Mouse (Mus musculus): ENCODE data around the gene Acsf2.
"Not testable (repeated sequence)": the region's sequence is repeated elsewhere in the genome, so short reads cannot be mapped to it uniquely, and the experiment has no call there.

The Acsf2 gene

DNA sequence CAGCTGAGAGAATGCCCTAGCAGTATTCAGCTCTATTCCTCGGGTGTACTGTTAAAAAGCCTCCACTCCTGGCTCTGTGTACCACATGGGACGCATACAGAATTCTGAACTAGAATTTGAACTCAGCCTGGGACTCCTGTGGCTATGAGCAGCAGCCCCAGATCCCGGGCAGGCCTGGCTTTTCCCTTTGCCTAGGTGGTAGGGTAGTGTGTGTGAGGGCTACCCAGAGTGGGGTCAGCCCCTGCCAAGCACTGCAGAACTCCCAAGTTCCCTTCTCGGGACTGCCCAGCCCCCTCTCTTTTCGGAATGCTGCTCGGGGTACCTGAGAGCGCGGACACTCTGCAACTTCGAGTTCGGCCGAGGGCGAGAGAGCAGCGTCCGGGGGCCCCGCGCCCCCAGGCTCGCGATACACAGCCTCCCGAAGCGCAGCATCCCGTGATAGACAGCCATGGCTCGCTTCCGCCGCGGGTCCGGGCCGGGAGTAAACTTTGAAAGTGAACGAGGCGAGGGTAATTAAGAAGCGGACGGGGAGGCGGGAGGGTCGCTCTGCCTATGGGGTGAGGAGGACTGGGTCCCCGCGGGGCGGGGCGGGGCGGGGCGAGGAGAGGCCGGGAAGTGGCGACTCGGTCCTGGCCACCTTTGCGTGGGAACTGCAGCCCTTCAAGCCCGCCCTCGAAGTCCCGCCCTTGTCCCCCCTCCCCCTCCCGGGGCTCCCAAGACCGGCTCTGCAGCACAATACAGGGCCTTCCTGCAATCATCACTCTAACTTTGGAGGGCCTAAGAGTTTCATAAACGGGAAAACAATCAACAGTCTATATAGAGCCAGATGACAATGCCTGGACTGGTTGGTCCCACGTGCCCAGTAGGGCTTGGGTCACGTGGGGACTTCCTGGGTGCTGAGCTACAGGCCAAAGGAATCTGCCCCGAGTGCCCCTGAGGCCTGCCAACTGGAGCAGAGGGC, at the start of gene Acsf2:
Gene Acsf2, minus strand, starts transcription at position 551 of the 961 bp plus-strand sequence.
- in situ Hi-C loops (cut with MboI, MseI), result no loop called here

GRCm38 (mm10) chr11:94651241-94651640, 49.6 kb upstream of the Acsf2 start:
- in situ Hi-C loops (cut with MboI, MseI), result not testable (repeated sequence)

GRCm38 (mm10) chr11:94646457-94646856, 44.8 kb upstream of the Acsf2 start:
- in situ Hi-C loops (cut with MboI, MseI), result no loop called here

GRCm38 (mm10) chr11:94644461-94645219, 43.0 kb upstream of the Acsf2 start:
- in situ Hi-C loops (cut with MboI, MseI), result no loop called here

- in situ Hi-C loops (cut with MboI, MseI), result no loop called here
Measured at GRCm38 (mm10) chr11:94634431-94634830, 32.8 kb upstream of the Acsf2 start.

- in situ Hi-C loops (cut with MboI, MseI), result no loop called here
Measured at GRCm38 (mm10) chr11:94632988-94633387, 31.3 kb upstream of the Acsf2 start.

DNA sequence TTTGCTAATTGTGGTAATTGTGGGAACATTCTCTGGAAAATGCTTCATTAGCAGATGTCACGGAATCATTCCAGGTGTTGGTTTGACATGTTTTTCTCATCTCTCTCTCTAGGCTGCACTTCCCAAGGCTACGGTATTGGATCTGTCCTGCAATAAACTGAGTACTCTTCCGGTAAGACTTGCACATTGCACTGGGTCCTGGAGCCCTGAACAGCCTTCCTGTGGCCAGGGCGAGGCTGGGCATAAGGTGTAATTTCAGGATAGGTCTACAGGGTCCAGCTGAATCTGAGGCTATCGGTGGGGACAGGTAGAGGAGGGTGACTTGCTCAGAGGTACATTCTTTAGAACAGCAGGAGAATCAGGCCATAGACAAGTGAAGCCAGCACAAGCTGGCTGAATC, 30.3 kb upstream of the Acsf2 start:
- in situ Hi-C loops (cut with MboI, MseI), result no loop called here

DNA sequence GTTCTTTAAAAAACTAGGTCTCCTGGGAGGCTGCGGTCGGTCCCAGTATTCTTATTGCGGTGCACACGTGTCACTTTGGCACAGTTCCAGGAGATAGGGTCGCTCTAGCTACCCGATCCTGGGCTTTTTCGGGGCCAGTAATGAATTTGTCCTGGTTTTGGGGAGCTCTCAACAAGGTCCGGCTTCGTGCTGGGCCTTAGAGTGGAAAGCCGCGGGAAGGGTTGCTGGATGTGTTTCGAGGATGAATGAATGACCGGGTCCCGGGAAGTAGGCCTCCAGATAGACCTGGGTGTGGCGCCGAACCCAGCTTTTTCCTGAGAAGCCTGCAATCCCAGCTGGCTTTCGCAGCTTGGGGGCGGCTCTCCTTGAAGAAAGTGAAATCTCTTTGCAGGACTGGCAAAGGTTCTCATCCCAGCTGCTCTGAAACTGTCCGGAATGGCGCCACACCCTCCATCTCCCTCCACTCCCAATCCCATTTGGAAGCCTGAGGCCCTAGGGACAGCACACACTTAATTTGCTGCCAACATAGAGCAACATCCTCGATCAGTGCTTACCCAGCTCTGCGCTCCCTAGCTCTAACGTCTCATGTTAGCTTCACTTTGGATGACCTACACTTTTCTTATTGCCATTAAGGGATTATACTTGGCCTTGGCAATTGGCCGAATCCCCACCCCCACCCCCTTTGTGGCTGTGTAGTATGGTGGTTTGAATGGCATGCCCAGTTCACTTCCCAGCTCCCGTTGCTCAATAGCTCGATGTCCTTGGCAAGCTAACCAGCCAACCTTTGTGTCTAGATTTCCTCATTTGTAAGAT, 28.7 kb upstream of the Acsf2 start:
- in situ Hi-C loops (cut with MboI, MseI), result no loop called here

DNA sequence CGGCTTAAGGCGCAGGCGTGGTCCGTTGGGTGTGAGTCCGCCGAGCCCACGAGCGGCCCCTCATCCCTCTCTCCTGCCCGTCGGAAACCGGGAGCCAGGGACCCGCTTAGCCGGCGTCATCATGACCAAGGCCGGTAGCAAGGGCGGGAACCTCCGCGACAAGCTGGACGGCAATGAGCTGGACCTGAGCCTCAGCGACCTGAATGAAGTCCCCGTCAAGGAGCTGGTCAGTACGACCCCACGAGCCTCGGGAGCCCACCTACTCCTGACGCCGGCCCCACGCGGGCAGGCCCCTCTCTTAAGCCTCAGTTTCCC, 28.2 kb upstream of the Acsf2 start:
- in situ Hi-C loops (cut with MboI, MseI), result no loop called here

GRCm38 (mm10) chr11:94629199-94629883, 27.7 kb upstream of the Acsf2 start, which contains the start of gene Lrrc59:
TSS of gene Lrrc59 (plus strand) at chr11:94629767.
- in situ Hi-C loops (cut with MboI, MseI), result no loop called here

- in situ Hi-C loops (cut with MboI, MseI), result no loop called here
Measured at GRCm38 (mm10) chr11:94622162-94622561, 20.5 kb upstream of the Acsf2 start.

- in situ Hi-C loops (cut with MboI, MseI), result no loop called here
Measured at GRCm38 (mm10) chr11:94621458-94621852, 19.8 kb upstream of the Acsf2 start.

- in situ Hi-C loops (cut with MboI, MseI), result no loop called here
Measured at GRCm38 (mm10) chr11:94620766-94621457, 19.2 kb upstream of the Acsf2 start.

DNA sequence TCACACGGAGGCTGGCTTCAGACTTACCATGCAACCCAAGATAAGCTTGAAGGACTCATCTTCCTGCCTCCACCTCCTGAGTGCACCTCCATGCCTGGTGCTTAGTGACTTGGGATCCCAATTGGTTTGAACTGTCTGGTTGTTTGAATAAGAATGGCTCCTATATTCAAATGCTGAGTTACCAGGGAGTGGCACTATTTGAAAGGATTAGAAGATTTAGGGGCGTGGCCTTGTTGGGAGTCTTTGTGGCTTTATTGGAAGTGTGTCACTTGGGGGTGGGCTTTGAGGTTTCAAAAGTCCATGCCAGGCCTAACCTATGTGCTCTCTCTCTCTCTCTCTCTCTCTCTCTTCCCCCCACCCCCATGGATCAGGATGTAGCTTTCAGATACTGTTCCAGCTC, 16.0 kb upstream of the Acsf2 start:
- in situ Hi-C loops (cut with MboI, MseI), result no loop called here

DNA sequence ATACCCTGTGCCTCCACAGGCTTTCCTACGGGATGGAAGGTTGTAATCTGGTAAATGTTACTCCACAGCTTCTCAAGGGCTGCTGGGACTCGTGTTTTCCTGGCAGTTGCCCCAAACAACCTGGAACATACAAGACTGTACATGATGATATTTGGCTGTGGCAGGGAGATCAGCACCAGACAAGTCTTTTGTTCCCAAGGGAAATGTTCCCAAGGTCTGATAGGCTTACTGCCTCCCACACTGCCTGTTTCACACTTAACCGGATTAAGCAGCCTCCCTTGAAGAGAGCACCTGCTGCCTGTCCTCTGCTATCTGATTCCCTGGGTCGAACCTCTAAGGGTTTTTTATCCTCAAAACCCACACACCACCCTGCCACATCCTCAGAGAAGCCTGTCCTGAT, 13.8 kb upstream of the Acsf2 start:
- in situ Hi-C loops (cut with MboI, MseI), result no loop called here

GRCm38 (mm10) chr11:94614603-94615002, 12.9 kb upstream of the Acsf2 start:
- in situ Hi-C loops (cut with MboI, MseI), result no loop called here

DNA sequence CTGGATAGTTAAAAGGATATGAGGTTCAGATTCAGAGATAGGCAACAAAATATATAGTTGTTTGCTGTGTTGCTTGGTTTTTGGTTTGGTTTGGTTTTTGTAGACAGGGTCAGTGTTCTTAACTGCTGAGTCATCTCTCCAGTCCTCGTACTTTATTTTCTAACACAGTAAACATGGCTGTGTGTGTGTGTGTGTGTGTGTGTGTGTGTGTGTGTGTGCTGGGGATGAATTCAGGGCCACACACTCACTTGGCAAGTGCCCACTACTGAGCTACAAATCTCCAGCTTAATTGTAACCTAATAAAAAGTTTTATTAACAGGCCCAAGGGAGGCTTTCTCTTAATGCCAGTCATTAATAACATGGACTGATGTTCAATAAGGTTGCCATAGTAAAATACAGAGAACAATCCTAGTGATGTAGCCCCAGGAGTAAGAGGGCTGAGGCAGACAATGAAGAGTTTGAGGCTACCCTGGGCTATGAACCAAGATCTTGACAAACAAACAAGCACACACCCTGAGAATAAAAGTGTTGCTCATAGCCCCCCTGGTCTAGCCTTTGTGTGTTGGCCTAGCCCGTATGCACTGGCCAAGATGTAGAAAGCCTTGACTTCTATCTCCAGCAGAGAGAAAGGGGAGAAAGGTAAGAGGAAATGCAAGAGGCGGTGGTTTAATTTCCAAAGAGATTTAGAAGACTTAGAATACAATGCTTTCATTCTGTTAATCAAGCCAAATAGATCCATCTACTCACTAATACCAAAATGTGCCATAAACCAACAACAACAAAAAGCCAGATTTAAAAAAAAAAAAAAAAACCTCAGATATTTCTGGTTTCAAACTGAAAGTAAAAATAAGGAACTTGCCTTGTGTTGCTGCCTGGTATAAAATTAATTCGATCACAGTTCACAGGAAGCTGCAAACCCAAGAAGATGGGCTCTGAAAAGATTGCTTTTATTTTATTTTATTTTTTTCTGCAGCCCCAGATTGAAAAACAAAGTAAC, 9.4 kb upstream of the Acsf2 start:
- in situ Hi-C loops (cut with MboI, MseI), result no loop called here

DNA sequence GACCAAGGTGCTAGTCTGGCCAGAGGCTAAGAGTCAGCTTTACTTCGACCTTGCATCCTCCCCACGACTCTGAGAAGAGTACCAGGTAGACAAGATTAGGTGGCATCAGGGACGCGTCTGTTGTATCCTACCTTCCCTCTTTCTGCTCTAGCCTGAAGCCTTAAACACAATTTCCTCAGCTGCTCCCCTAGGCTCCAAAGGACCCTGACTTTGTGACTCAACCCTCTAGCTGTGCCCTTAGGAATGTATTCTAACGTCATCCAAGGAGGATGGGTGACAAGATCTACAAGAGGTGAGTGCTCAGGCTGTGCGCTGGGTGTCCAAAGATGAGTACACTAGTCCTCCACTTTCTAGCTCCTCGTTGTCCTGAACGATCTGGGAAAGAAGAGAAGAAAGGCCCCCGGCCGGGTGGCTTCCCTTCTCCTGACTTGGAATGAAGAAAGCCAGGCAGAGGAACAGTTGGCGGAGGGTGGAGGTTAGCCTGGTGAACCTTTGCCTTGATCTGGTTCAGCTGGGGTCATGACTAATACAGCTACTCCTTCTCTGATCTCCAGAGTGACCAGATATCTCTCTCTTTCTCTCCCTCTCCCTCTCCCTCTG, 785 bp upstream of the Acsf2 start:
- in situ Hi-C loops (cut with MboI, MseI), result no loop called here

- in situ Hi-C loops (cut with MboI, MseI), result no loop called here
Measured at GRCm38 (mm10) chr11:94600447-94600846, 1.2 kb downstream of the Acsf2 start.
